Comparison of ENCODE assay signal across 9 mouse cellular contexts in genomic region chr19:32974778-32975240, GRCm38 (mm10).
DNase-seq lines count a peak whose midpoint lies in the region; ATAC-seq lines count a peak whose summit lies in the region.
"Had no signal": no experiment of that assay in that cellular context is flagged by ENCODE, and none has a peak within 500 bp of the region (broad histone marks: within the 10 kb centered on the region; RNA-seq: fewer than 3 reads in every experiment).

No protein-coding gene starts in this region.

- intact Hi-C loops in gastrocnemius, postnatal 36 days (cut with DNase I), result no loop called here

- peak; percentile 52 for DNase-seq in kidney, adult 18-20 months
- peak; percentile 48 to 58 for DNase-seq in gastrocnemius, postnatal 36 days
- DNase-seq in ovary, postnatal 14 days (ENCODE audit: low spot score), result peak; percentile 36
- DNase-seq in spleen, postnatal 10 days (ENCODE audit: low spot score in 2 of 2), result no peak

- 77% methylated on average over 4 of the region's 4 CpGs for WGBS in kidney, embryonic 16.5 days
- 89% methylated on average over 4 of the region's 4 CpGs for WGBS in midbrain, embryonic 15.5 days

- no peaks in the 10 kb centered on the region for H3K27me3 ChIP-seq in kidney, embryonic 16.5 days (ENCODE audit: insufficient read depth, low read length)
- no peaks in the 10 kb centered on the region for H3K27me3 ChIP-seq in midbrain, embryonic 15.5 days (replicated peaks)

- no peaks in the 10 kb centered on the region for H3K36me3 ChIP-seq in kidney, embryonic 16.5 days (ENCODE audit: insufficient read depth, low read length)
- no peaks in the 10 kb centered on the region for H3K36me3 ChIP-seq in midbrain, embryonic 15.5 days (replicated peaks)

- H3K9ac ChIP-seq in kidney, embryonic 16.5 days (replicated peaks; ENCODE audit: low read length), result no peak overlapping the region
- no peak overlapping the region for H3K9ac ChIP-seq in midbrain, embryonic 15.5 days

- no peak for ATAC-seq in kidney, embryonic 16.5 days (ENCODE audit: low FRiP score, low TSS enrichment)
- no peak for ATAC-seq in midbrain, embryonic 15.5 days (replicated peaks)
- no peak for ATAC-seq in CD4-positive, CD25-positive, alpha-beta regulatory T cell, adult 4 months

- H3K4me2 ChIP-seq in kidney, embryonic 16.5 days (replicated peaks; ENCODE audit: low read depth, low read length), result no peak overlapping the region
- H3K4me2 ChIP-seq in midbrain, embryonic 15.5 days, result no peak overlapping the region

- H3K4me1 ChIP-seq in kidney, embryonic 16.5 days (ENCODE audit: insufficient read depth, low read length), result no peaks in the 10 kb centered on the region
- peaks cover 2% of the 10 kb centered on the region; the same call in 1 of the 2 replicates for H3K4me1 ChIP-seq in brown adipose tissue, adult 24 weeks (ENCODE audit: control insufficient read depth, insufficient read depth, insufficient read length, low read length)
- H3K4me1 ChIP-seq in midbrain, embryonic 15.5 days, result no peaks in the 10 kb centered on the region

- H3K4me3 ChIP-seq in kidney, embryonic 16.5 days (ENCODE audit: low read length), result no peak overlapping the region
- no peak overlapping the region for H3K4me3 ChIP-seq in brown adipose tissue, adult 24 weeks (ENCODE audit: insufficient read depth, low read depth, low read length)
- no peak overlapping the region for H3K4me3 ChIP-seq in midbrain, embryonic 15.5 days
- H3K4me3 ChIP-seq: myocyte had no signal

- no peak overlapping the region for H3K27ac ChIP-seq in kidney, embryonic 16.5 days (ENCODE audit: low read length)
- 0 out of 2 replicates have a peak overlapping the region, but pooled peaks have one; percentile 48 for H3K27ac ChIP-seq in brown adipose tissue, adult 24 weeks (replicated peaks; ENCODE audit: low read depth, low read length)
- H3K27ac ChIP-seq in midbrain, embryonic 15.5 days, result no peak overlapping the region

- no peaks in the 10 kb centered on the region for H3K9me3 ChIP-seq in kidney, embryonic 16.5 days (ENCODE audit: low read length)
- H3K9me3 ChIP-seq in midbrain, embryonic 15.5 days, result no peaks in the 10 kb centered on the region

Comparison
In these comparisons a context has a peak if more than half of its experiments do, and no peak if none do; other contexts are left out.
1. DNase-seq: peak in kidney, adult 18-20 months (single experiment), gastrocnemius, postnatal 36 days (2 of 2) and ovary, postnatal 14 days (single experiment); none in spleen, postnatal 10 days (0 of 2).